Mouse (Mus musculus): ENCODE measurements around the gene Gm17662. TPM values are rescaled to one million over a fixed set of nuclear protein-coding genes. Genes with fewer than 3 reads are reported as not detected.

Gm17662 gene
- not detected for total RNA-seq (2021)
- long read RNA-seq, experiment 1 = 0 reads
- long read RNA-seq, experiment 2 = 0 reads

DNA sequence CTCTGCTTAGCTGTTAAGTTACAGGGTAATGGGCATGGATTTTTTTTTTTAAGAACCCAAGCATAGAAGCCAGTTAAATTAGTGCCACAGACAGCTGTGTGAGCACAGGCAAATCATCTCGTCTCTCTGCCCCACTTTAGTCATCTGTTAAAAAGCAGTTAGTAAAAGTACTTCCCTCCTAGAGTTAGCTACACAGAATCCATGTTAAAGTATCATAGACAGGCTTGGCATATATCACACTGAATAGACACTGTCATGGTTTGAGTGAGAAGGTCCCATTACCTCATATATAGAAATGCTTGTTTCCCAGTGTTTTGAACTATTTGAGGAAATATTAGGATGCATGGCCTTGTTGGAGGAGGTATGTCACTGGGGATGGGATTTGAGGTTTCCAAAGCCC is at the start of gene Gm17662:
Gene Gm17662, plus strand, starts transcription at position 301 of the 400 bp plus-strand sequence.
- no peak for DNase-seq (ENCODE audit: low spot score)

DNA sequence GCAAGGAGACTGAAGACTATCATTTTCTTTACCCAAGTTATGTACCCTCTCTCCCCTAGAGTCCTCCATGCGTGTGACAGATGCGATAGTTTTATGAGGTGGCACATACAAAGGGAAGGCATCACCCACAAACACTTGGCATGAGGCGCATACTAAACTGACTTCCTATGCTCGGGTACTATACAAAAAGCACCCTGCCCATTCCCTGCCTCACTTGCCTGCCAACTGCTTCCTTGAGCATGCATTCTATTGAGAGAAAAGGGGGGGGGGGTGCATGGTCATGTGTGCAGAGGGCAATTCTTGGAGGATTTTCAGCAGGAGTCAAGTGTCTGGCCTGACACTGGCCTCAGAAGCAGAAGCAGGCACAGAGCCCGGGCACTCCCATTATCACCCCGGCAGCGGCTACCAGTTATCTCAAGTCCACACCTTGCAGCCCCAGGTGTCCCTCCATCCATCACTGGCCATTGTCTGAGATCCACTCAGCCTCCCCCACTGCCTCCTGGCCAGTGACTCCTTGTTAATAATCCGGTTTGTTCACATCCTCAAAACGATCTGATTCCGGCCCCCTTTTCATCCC is 46.3 kb upstream of the Gm17662 start:
- DNase-seq (ENCODE audit: low spot score) = no peak

- DNase-seq (ENCODE audit: low spot score) = no peak
These were observed 43.5 kb upstream of the Gm17662 start for GRCm38 (mm10) chr4:104813617-104814016.

DNA sequence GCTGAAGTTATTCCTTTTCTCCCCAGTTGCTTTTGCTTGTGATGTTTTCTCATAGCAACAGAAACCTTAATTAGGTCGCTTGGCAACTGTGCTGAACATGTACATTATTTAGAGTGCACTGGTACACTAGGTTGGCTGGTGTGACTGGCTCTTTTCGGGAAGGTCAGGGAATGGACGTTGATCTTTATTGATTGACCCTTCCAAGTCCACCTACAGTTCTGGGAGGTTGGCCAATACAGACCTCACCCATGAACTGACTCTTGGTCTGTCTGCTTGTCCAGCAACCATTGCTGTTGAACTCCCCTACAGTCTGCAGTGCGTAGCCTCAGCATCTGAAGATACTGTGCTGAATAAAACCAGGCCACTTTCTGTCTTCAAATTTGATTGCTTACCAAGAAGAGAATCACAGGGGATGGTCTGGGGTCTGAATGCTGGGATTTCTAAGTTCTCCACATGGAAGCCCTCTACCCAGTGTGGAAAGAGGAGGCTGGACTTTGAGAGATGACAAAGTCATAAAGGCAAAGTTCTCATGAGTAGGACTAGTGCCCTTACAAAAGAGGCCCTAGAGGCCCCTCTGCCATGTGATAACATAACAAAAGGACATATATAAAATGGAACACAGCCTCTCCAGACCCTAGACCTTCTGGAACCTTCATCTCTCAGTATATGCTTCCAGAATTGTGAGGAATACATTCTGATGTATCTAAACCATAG is 40.5 kb upstream of the Gm17662 start:
- no peak for DNase-seq (ENCODE audit: low spot score)

- no peak for DNase-seq (ENCODE audit: low spot score)
These were observed 39.6 kb upstream of the Gm17662 start for GRCm38 (mm10) chr4:104817509-104817908.

GRCm38 (mm10) chr4:104818986-104819385 is 38.1 kb upstream of the Gm17662 start:
- DNase-seq (ENCODE audit: low spot score) = no peak

DNA sequence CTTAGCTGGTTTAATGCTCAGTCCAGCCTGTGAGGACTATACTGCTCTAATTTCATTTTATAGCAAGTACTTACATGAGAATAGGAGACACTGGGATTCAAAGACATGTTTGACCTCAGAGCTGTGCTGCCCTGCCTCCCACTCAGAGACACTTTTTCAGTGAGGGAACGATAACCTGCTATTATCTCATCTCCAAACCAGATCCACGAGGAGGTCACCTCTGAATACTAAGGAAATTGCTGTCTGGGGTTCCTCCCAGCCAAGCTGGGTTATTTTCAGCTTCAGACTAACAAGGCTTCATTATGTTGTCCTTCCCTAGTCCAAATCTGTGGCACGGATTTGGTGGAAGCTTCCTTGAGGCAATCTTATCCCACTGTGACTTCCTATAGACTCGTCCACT is 37.2 kb upstream of the Gm17662 start:
- DNase-seq (ENCODE audit: low spot score) = no peak

DNA sequence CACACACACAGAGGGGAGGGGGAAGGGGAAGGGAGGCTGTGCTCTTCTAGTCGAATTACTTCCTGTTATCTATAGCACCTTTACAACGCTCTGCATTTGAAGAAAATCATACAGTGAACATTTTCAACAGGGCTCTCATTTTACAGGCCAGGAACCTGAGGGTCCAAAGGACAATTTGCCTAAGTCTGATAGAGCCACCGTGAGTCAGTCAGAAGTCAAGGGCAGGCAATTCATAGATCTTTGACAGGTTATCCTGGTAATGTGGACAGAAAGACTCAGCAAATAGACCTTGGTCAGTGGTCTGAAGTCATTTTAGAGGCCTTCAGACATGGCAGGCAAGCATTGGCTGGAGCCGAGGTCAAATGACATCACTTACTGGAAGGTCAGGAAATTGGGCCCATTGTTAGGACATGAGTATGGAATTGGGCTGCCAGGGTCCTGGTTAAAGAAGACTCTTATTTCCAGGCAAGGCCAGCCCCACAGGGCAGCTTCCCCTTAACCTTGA is 33.5 kb upstream of the Gm17662 start:
- no peak for DNase-seq (ENCODE audit: low spot score)

DNA sequence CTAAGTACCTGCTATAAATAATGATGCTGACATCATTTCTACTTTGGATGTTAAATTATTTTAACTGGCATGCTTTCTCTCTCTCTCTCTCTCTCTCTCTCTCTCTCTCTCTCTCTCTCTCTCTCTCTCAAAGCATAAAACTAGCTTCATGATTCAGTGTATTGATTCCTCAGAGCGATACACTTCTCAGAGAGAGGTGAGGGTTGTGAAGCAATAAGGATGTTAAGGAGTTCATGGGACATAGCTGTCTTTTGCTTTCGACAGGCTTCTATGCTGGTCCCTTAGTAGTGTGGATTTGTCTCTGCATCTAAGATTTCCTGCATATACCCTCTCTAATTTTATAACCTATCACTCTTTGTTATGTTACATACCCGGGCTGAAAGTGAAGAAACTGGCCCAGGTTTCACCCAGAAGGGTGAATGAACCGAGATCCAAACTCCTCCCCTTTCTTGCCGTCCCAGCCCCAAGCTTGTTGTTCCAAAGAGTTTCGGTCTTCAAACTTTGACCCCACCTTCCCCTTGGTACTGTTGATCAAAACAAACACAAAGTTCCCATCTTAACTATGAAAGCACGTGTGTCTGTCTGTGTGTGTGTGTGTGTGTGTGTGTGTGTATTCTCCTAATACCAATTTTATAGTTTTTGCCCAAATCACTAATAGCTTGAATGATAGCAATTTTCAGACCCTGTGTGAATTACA is 32.6 kb upstream of the Gm17662 start:
- DNase-seq (ENCODE audit: low spot score) = no peak

- no peak for DNase-seq (ENCODE audit: low spot score)
These were observed 28.2 kb upstream of the Gm17662 start for GRCm38 (mm10) chr4:104828939-104829338.

- DNase-seq (ENCODE audit: low spot score) = no peak
These were observed 22.0 kb upstream of the Gm17662 start for GRCm38 (mm10) chr4:104835096-104835495.

GRCm38 (mm10) chr4:104838342-104838741 is 18.8 kb upstream of the Gm17662 start:
- no peak for DNase-seq (ENCODE audit: low spot score)

- no peak for DNase-seq (ENCODE audit: low spot score)
These were observed 14.9 kb upstream of the Gm17662 start for GRCm38 (mm10) chr4:104842204-104842603.

DNA sequence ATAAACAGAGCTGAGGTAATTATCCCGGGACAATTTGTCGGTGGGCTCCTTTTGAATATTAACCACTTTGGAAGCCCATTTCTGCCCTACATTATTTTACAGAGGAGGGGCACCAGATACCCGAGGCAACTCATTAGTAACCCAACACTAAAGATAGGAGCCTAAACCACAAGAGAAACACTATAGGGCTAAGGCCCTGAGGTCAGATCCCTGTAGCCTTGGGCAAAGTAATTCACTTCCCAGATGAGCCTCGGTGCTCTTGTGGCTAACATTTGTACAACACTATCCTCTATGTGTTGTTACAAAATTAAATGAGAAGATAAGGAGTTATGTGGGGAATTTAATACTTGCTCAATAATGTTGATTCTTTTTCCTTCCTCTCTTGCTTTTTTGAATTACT is 13.6 kb upstream of the Gm17662 start:
- DNase-seq (ENCODE audit: low spot score) = no peak

GRCm38 (mm10) chr4:104855216-104855615 is 1.9 kb upstream of the Gm17662 start:
- DNase-seq (ENCODE audit: low spot score) = no peak

GRCm38 (mm10) chr4:104857823-104858222 is 694 bp downstream of the Gm17662 start:
- DNase-seq (ENCODE audit: low spot score) = no peak

DNA sequence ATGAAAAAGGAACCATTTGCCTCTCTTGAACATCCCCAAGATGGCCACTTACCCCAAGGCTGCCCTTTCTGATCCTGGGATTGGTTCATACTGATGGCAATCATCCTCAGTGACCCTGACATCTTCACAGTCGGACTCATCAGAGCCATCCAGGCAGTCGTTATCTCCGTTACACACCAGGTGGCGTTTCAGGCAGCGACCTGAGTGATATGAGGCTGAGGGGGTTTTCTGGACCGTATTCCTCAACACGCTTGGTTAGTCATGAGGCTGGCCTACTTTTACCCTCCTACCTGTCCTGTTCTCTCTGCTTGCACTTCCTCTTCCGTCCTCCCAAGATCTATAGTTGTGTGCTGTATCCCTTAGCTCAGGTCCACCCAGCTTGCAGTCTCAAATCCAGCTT is 4.1 kb downstream of the Gm17662 start:
- no peak for DNase-seq (ENCODE audit: low spot score)

GRCm38 (mm10) chr4:104864397-104864796 is 7.3 kb downstream of the Gm17662 start:
- no peak for DNase-seq (ENCODE audit: low spot score)

GRCm38 (mm10) chr4:104869581-104869980 is 12.5 kb downstream of the Gm17662 start:
- no peak for DNase-seq (ENCODE audit: low spot score)

DNA sequence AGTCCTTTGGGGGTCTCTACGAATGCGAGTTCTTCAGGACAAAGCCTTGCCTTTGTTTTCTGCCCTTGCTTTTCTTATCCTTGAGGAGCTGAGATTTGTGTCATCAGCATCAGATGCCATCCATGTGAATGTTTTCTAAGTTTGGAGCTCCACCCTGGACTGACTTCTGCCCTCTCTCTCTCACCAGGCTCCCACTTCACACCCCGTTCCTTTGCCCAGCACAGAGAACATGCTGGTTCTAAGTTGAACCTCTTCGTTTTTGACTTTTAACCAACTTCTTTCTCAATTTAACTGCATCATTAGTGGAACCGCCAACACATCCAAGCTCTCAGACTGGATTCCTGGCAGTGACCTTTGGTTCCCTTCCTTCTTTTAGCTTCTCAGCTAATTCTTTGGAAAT is 13.1 kb downstream of the Gm17662 start:
- DNase-seq (ENCODE audit: low spot score) = no peak

- DNase-seq (ENCODE audit: low spot score) = no peak
These were observed 18.7 kb downstream of the Gm17662 start for GRCm38 (mm10) chr4:104875832-104876231.

- no peak for DNase-seq (ENCODE audit: low spot score)
These were observed 19.2 kb downstream of the Gm17662 start, which contains the start of gene C8a for GRCm38 (mm10) chr4:104876323-104876722. TSS of gene C8a (minus strand) at chr4:104876398.
